In genomic region chr2:77502458-77502857, GRCm38 (mm10) we compare ENCODE assay signal across 20 mouse cellular contexts.
DNase-seq lines count a peak whose midpoint lies in the region; ATAC-seq and TF ChIP-seq lines count a peak whose summit lies in the region.
"Had no signal": no experiment of that assay in that cellular context is flagged by ENCODE, and none has a peak within 500 bp of the region (broad histone marks: within the 10 kb centered on the region; RNA-seq: fewer than 3 reads in every experiment).

No protein-coding gene starts in this region.

- intact Hi-C loops in left cerebral cortex, postnatal 4 days (cut with DNase I): no loop called here

- H3K36me3 ChIP-seq in forebrain, postnatal 0 days (ENCODE audit: insufficient read depth): no peaks in the 10 kb centered on the region
- no peaks in the 10 kb centered on the region for H3K36me3 ChIP-seq in liver, embryonic 15.5 days (replicated peaks)
- H3K36me3 ChIP-seq: neural tube, embryonic 15.5 days had no signal

- H3K4me2 ChIP-seq in forebrain, postnatal 0 days (ENCODE audit: low read depth): no peak overlapping the region
- H3K4me2 ChIP-seq in liver, embryonic 15.5 days: peak overlapping the region; percentile 27; the same call in 1 of the 2 replicates
- H3K4me2 ChIP-seq: heart, embryonic 11.5 days; neural tube, embryonic 15.5 days had no signal

- peak; percentile 11 for DNase-seq in left cerebral cortex, postnatal 4 days
- DNase-seq in left cerebral cortex, adult 9 months (ENCODE audit: low spot score in 2 of 2): no peak
- DNase-seq in brain, embryonic 18.5 days (ENCODE audit: low read depth, low spot score): peak; percentile 20
- DNase-seq in forebrain, postnatal 0 days: peak; percentile 52
- no peak for DNase-seq in testis, postnatal 14 days (ENCODE audit: low spot score)
- DNase-seq in cerebellum, adult 2 months: no peak
- no peak for DNase-seq in gastrocnemius, adult 8-10 months (ENCODE audit: low spot score in 2 of 2)
- DNase-seq: cerebellum, adult 18-20 months; embryo, embryonic 11 days; gastrocnemius, postnatal 25 days; kidney, adult 18-20 months; kidney, postnatal 36 days; midbrain, embryonic 14.5 days; thymus, adult 18-20 months had no signal

- no peak overlapping the region for H3K4me3 ChIP-seq in forebrain, postnatal 0 days (ENCODE audit: low read depth, low read length)
- H3K4me3 ChIP-seq in liver, embryonic 15.5 days (replicated peaks): no peak overlapping the region
- H3K4me3 ChIP-seq in cerebellum, adult 2 months (replicated peaks; ENCODE audit: insufficient read depth, low read depth, low read length): no peak overlapping the region
- H3K4me3 ChIP-seq: myocyte; neural tube, embryonic 15.5 days had no signal

- no peak for TF ChIP-seq POLR2A in cerebellum, adult 2 months (IDR thresholded peaks at IDR 0.05; ENCODE audit: borderline replicate concordance, insufficient read depth, low read length)

- H3K9ac ChIP-seq in forebrain, postnatal 0 days: no peak overlapping the region
- no peak overlapping the region for H3K9ac ChIP-seq in liver, embryonic 15.5 days
- H3K9ac ChIP-seq: neural tube, embryonic 15.5 days had no signal

- no peak overlapping the region for H3K27ac ChIP-seq in forebrain, postnatal 0 days (ENCODE audit: low read depth, low read length)
- peak overlapping the region; percentile 57 for H3K27ac ChIP-seq in liver, embryonic 15.5 days (replicated peaks)
- no peak overlapping the region for H3K27ac ChIP-seq in cerebellum, adult 2 months (ENCODE audit: insufficient read depth, low read length)
- H3K27ac ChIP-seq: hindbrain, postnatal 0 days; macrophage; neural tube, embryonic 15.5 days had no signal

- no peaks in the 10 kb centered on the region for H3K9me3 ChIP-seq in forebrain, postnatal 0 days (ENCODE audit: low read length)
- H3K9me3 ChIP-seq in liver, embryonic 15.5 days (replicated peaks): no peaks in the 10 kb centered on the region
- H3K9me3 ChIP-seq: neural tube, embryonic 15.5 days had no signal

- no peak for TF ChIP-seq CTCF in forebrain, postnatal 0 days (IDR thresholded peaks at IDR 0.05; ENCODE audit: low read depth)
- no peak for TF ChIP-seq CTCF in cerebellum, adult 2 months (IDR thresholded peaks at IDR 0.05; ENCODE audit: borderline replicate concordance, insufficient read depth, low read depth, low read length)

- peak; percentile 84 for ATAC-seq in forebrain, postnatal 0 days
- peak; percentile 62 for ATAC-seq in liver, embryonic 15.5 days (ENCODE audit: insufficient read depth)
- ATAC-seq: hindbrain, postnatal 0 days had no signal

- WGBS in forebrain, postnatal 0 days: 42% methylated on average over 8 of the region's 8 CpGs
- 14% methylated on average over 8 of the region's 8 CpGs for WGBS in liver, embryonic 15.5 days (ENCODE audit: insufficient replicate concordance)
- WGBS in cerebellum, adult 2 months: 56% methylated on average over 8 of the region's 8 CpGs

- H3K27me3 ChIP-seq in forebrain, postnatal 0 days (ENCODE audit: insufficient read depth, low read length): no peaks in the 10 kb centered on the region
- no peaks in the 10 kb centered on the region for H3K27me3 ChIP-seq in liver, embryonic 15.5 days
- H3K27me3 ChIP-seq in cerebellum, adult 2 months (ENCODE audit: control insufficient read depth, insufficient read depth, low read length): no peaks in the 10 kb centered on the region
- H3K27me3 ChIP-seq: neural tube, embryonic 15.5 days had no signal

- no peaks in the 10 kb centered on the region for H3K4me1 ChIP-seq in forebrain, postnatal 0 days (ENCODE audit: insufficient read depth)
- peaks cover 65% of the 10 kb centered on the region for H3K4me1 ChIP-seq in liver, embryonic 15.5 days (replicated peaks)
- H3K4me1 ChIP-seq in cerebellum, adult 2 months (ENCODE audit: control insufficient read depth, insufficient read depth, low read length): peaks cover 10% of the 10 kb centered on the region; the same call in 1 of the 2 replicates

Comparison
In these comparisons a context has a peak if more than half of its experiments do, and no peak if none do; other contexts are left out.
1. DNase-seq: peak in left cerebral cortex, postnatal 4 days (single experiment), brain, embryonic 18.5 days (single experiment) and forebrain, postnatal 0 days (single experiment); none in left cerebral cortex, adult 9 months (0 of 2), testis, postnatal 14 days (single experiment), cerebellum, adult 2 months (0 of 2) and gastrocnemius, adult 8-10 months (0 of 2).